Mouse (Mus musculus) large intestine, adult 2 months (tissue): ENCODE measurements around the gene Tbc1d15. TPM values are rescaled to one million over a fixed set of nuclear protein-coding genes. Genes with fewer than 3 reads are reported as not detected.

Experiments used
- DNase-seq: peaks from one replicate; pipeline ENCODE4 v3.0.0-alpha.2; 2012; ENCODE audit warnings: low read depth, low spot score
- WGBS: fragments of 180-500 bp; shearing (Covaris S2); methylation state at CpG from one replicate; pipeline ENCODE4 v1.1.7; 2018; 5-methylcytosine and 5-hydroxymethylcytosine counted together
- polyA plus RNA-seq: library from polyadenylated mRNA; depleted of rRNA; stranded (reverse); fragments of >200 nt; gene quantifications from 2 replicates; pipeline ENCODE4 v1.2.3, GENCODE M21; 2012; rRNA removed

Tbc1d15 gene
- polyA plus RNA-seq, 1 experiment: 15.4 TPM

DNA sequence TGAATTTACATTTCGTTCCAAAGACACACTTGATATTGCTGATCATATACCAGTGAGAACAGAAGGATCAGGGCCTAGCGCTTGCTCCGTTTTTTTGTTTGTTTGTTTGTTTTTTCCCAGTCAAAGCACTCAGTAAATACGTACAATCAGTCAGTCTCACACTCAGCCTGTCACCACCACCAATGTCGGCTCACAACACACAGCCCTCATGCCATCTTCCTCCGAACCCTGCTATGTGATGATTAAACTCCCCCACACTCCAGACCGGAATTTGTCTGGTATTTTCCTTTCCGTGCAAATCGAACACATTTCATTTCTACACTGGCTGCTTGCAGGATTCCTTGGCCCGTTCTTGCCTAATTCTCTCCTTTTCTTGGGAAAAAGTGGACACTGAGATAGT, 77.9 kb downstream of the Tbc1d15 start:
- no peak for DNase-seq
- whole genome bisulfite sequencing: 75% methylated on average over 10 of the region's 10 CpGs

DNA sequence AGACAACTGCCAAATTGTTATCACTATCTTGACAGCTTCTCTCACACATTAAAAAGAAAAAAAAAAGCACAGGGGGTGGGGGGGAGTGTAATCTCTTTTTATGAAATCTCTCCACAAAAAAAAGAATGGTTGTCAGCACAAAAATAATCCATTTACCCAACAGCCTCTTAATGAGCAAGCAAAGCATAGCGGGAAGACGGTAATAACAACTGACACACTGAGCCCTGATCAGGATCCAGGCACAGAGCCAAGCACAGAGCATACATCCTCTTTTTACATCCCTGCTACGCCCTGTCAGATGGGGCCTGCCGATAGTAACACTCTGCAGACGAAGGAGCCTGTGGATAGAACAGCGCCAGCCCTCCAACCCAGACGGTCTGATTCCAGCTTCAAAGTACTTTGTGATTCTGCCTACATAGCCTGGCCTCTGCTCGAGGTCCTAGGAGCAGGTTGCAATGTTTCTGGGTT, 79.9 kb downstream of the Tbc1d15 start:
- 13% methylated on average over 8 of the region's 8 CpGs for WGBS
- no peak for DNase-seq

DNA sequence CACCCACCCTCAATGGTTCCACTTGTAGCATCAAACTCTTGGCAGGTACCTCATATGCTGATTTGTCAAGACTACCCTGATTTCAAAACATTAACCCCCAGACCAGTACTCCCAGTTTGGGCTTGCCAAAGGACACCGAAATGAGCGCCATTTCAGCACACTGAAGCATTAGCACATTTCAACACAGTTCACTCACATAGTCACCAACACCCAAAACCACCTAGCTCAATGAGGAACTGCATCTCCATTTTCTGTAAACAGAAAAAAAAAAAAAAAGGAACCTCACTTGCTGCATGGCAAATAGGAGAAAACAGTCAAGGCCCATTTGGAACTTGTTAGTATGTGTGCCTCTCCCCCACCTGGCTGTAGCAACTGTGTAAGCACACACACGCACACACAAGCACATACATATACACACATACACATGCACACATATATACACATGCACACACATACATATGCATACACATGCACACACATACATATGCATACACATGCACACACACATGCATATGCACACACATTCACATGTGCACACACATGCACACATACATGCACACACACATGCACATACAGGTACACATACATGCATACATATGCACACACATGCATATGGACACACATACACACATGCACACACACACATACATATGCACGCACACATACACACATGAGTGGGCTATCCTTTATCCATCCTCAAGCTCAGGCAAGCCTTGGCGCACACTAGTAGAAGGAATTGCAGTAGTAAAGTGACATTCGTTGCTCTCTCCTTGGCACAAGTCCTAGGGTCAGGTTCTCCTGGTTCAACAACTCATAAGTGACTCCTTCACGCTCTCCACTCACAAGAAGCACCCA, 80.5 kb downstream of the Tbc1d15 start:
- no peak for DNase-seq
- 69% methylated on average over 7 of the region's 7 CpGs for WGBS

DNA sequence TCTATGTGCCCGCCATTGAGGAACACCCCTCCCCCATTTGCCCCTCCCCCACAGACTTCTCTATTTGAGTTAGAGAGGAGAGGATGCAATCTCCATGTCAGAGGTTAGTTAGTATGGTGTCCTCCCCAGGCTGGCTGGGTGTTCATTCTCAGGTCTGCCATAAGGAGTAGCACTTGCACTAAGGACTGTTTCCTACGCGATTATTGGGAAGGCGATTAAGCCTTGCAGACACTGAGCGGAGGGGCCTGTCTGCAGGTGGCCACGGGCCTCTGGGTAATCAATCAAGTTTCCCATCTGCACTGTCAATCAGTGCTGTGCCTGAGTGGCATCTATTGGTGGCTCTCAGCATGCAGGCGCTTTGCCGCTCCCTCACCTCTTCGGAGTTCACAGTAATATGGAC, 81.9 kb downstream of the Tbc1d15 start:
- no peak for DNase-seq
- 21% methylated on average over 9 of the region's 9 CpGs for WGBS

DNA sequence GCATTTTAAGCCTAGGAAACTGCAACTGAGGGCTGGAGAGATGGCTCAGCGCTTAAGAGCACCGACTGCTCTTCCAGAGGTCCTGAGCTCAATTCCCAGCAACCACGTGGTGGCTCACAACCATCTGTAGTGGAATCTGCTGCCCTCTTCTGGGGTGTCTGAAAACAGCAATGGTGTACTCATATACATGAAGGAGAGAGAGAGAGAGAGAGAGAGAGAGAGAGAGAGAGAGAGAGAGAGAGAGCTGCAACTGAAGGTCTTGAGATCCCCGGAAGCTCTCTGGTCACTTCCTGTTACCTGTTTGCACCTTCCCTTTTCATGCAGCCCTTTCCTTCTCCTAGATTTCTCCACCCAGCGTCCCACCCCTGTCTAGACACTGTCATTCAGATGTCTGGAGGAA, 91.0 kb downstream of the Tbc1d15 start:
- no peak for DNase-seq
- WGBS: 72% methylated on average over 5 of the region's 5 CpGs

Other genes starting within 250 kb of the Tbc1d15 start
- not detected in 2 replicates for gene Tph2, start 66.4 kb downstream of the Tbc1d15 start, polyA plus RNA-seq
- 12.0 and 15.7 TPM in 2 replicates for gene Rab21, start 64.1 kb upstream of the Tbc1d15 start, polyA plus RNA-seq
- 28.4 and 30.1 TPM in 2 replicates for gene Tmem19, start 111.0 kb upstream of the Tbc1d15 start, polyA plus RNA-seq
- 3.0 and 4.5 TPM in 2 replicates for gene Thap2, start 133.0 kb upstream of the Tbc1d15 start, polyA plus RNA-seq
- gene Zfc3h1, start 133.5 kb upstream of the Tbc1d15 start, polyA plus RNA-seq: 17.8 and 20.7 TPM in 2 replicates